Mouse (Mus musculus) forebrain, embryonic 13.5 days (tissue): ENCODE data around the gene Epb41l1. TPM values are rescaled to one million over a fixed set of nuclear protein-coding genes. Genes with fewer than 3 reads are reported as not detected.

ENCODE experiments used
- ATAC-seq: fragments of 200-750 bp; cut with Nextera tagmentation; 2 replicates; pipeline ENCODE4 v1.8.0; 2017
- H3K27ac ChIP-seq: fragments of 300-500 bp; sonication (generic); 2 replicates; pipeline ENCODE4 v1.5.1; 2015; ENCODE audit warnings: inconsistent platforms, mild to moderate bottlenecking, moderate library complexity
- H3K27me3 ChIP-seq: fragments of 300-500 bp; sonication (generic); 2 replicates; pipeline ENCODE4 v1.6.1; 2015; ENCODE audit warnings: mild to moderate bottlenecking, inconsistent platforms
- H3K36me3 ChIP-seq: fragments of 300-500 bp; sonication (generic); 2 replicates; pipeline ENCODE4 v1.6.1; 2015; ENCODE audit warnings: mild to moderate bottlenecking, inconsistent platforms; ENCODE audit not compliant: poor library complexity, severe bottlenecking
- H3K4me1 ChIP-seq: fragments of 300-500 bp; sonication (generic); 2 replicates; pipeline ENCODE4 v1.6.1; 2015; ENCODE audit warnings: inconsistent platforms
- H3K4me2 ChIP-seq: fragments of 300-500 bp; sonication (generic); 2 replicates; pipeline ENCODE4 v1.6.1; 2015; ENCODE audit warnings: inconsistent platforms, mild to moderate bottlenecking, moderate library complexity
- H3K4me3 ChIP-seq: fragments of 300-500 bp; sonication (generic); 2 replicates; pipeline ENCODE4 v1.5.1; 2015; ENCODE audit warnings: mild to moderate bottlenecking, inconsistent platforms
- H3K9ac ChIP-seq: fragments of 300-500 bp; sonication (generic); 2 replicates; pipeline ENCODE4 v1.6.1; 2015; ENCODE audit warnings: mild to moderate bottlenecking, inconsistent platforms
- H3K9me3 ChIP-seq: fragments of 300-500 bp; sonication (generic); replicated peaks from 2 replicates; pipeline ENCODE4 v1.6.1; 2016; ENCODE audit warnings: inconsistent platforms
- WGBS: fragments of 180-500 bp; shearing (Covaris S2); methylation state at CpG from one replicate; pipeline ENCODE4 v1.1.7; 2015; 5-methylcytosine and 5-hydroxymethylcytosine counted together
- polyA plus RNA-seq: library from polyadenylated mRNA; unstranded; fragments of >200 nt; fragmentation: Nextera tagmentation; extraction: Ambion mirVana; gene quantifications from 2 replicates; pipeline ENCODE4 v1.2.1, GENCODE M21; 2015

The Epb41l1 gene
- polyA plus RNA-seq, 1 experiment from 2014 or later = 5.3 TPM

GRCm38 (mm10) chr2:156479833-156480232 is 59.1 kb downstream of the Epb41l1 start:
- no peak overlapping the region for H3K4me3 ChIP-seq
- peaks cover 5% of the 10 kb centered on the region; the same call in 1 of the 2 replicates for H3K36me3 ChIP-seq
- H3K4me2 ChIP-seq = no peak overlapping the region
- H3K27me3 ChIP-seq = no peaks in the 10 kb centered on the region
- H3K9me3 ChIP-seq = no peaks in the 10 kb centered on the region
- WGBS = 65% methylated on average over 7 of the region's 7 CpGs
- H3K27ac ChIP-seq = no peak overlapping the region
- no peak for ATAC-seq
- peaks cover 25% of the 10 kb centered on the region for H3K4me1 ChIP-seq
- H3K9ac ChIP-seq = no peak overlapping the region

- ATAC-seq = no peak
- peaks cover 5% of the 10 kb centered on the region; the same call in 1 of the 2 replicates for H3K36me3 ChIP-seq
- H3K9ac ChIP-seq = no peak overlapping the region
- 78% methylated on average over 7 of the region's 7 CpGs for WGBS
- no peak overlapping the region for H3K4me2 ChIP-seq
- H3K4me3 ChIP-seq = no peak overlapping the region
- H3K27ac ChIP-seq = no peak overlapping the region
- no peaks in the 10 kb centered on the region for H3K9me3 ChIP-seq
- no peaks in the 10 kb centered on the region for H3K27me3 ChIP-seq
- H3K4me1 ChIP-seq = peaks cover 20% of the 10 kb centered on the region
Measured at GRCm38 (mm10) chr2:156480267-156480666, 59.6 kb downstream of the Epb41l1 start.

- peaks cover 7% of the 10 kb centered on the region; the same call in 1 of the 2 replicates for H3K4me1 ChIP-seq
- peaks cover 5% of the 10 kb centered on the region; the same call in 1 of the 2 replicates for H3K36me3 ChIP-seq
- ATAC-seq = no peak
Measured at GRCm38 (mm10) chr2:156482299-156482698, 61.6 kb downstream of the Epb41l1 start.

GRCm38 (mm10) chr2:156482764-156483163 is 62.1 kb downstream of the Epb41l1 start:
- H3K9me3 ChIP-seq = no peaks in the 10 kb centered on the region
- no peak overlapping the region for H3K27ac ChIP-seq
- H3K4me3 ChIP-seq = no peak overlapping the region
- no peak overlapping the region for H3K9ac ChIP-seq
- H3K27me3 ChIP-seq = no peaks in the 10 kb centered on the region
- H3K36me3 ChIP-seq = peaks cover 5% of the 10 kb centered on the region; the same call in 1 of the 2 replicates
- no peak overlapping the region for H3K4me2 ChIP-seq
- ATAC-seq = no peak
- 87% methylated on average over 3 of the region's 3 CpGs for WGBS
- peaks cover 7% of the 10 kb centered on the region; the same call in 1 of the 2 replicates for H3K4me1 ChIP-seq

More at GRCm38 (mm10) chr2:156482299-156482698, 61.6 kb downstream of the Epb41l1 start:
- H3K27me3 ChIP-seq = no peaks in the 10 kb centered on the region
- H3K9ac ChIP-seq = no peak overlapping the region
- WGBS = 29% methylated on average over 13 of the region's 13 CpGs
- no peak overlapping the region for H3K4me3 ChIP-seq
- no peak overlapping the region for H3K4me2 ChIP-seq
- H3K27ac ChIP-seq = no peak overlapping the region
- no peaks in the 10 kb centered on the region for H3K9me3 ChIP-seq

- ATAC-seq = no peak
- Histone ChIP-seq H3K27me3 (no peaks in the 10 kb centered on the region), H3K9ac (no peak overlapping the region), H3K4me2 (no peak overlapping the region), H3K4me3 (no peak overlapping the region), H3K27ac (no peak overlapping the region), H3K9me3 (no peaks in the 10 kb centered on the region), H3K4me1 (peaks cover 10% of the 10 kb centered on the region; the same call in 1 of the 2 replicates), H3K36me3 (peaks cover 5% of the 10 kb centered on the region; the same call in 1 of the 2 replicates)
- 87% methylated on average over 7 of the region's 7 CpGs for WGBS
Measured at GRCm38 (mm10) chr2:156483204-156483603, 62.5 kb downstream of the Epb41l1 start.

GRCm38 (mm10) chr2:156486086-156486751 is 65.5 kb downstream of the Epb41l1 start:
- 92% methylated on average over 12 of the region's 12 CpGs for WGBS
- Histone ChIP-seq H3K9me3 (no peaks in the 10 kb centered on the region), H3K36me3 (peaks cover 5% of the 10 kb centered on the region; the same call in 1 of the 2 replicates), H3K4me1 (0 out of 2 replicates have a peak, but pooled peaks cover 6% of the 10 kb centered on the region), H3K4me2 (no peak overlapping the region), H3K4me3 (no peak overlapping the region), H3K27me3 (no peaks in the 10 kb centered on the region), H3K9ac (no peak overlapping the region), H3K27ac (no peak overlapping the region)
- no peak for ATAC-seq

GRCm38 (mm10) chr2:156487589-156488160 is 67.0 kb downstream of the Epb41l1 start:
- Histone ChIP-seq H3K9me3 (no peaks in the 10 kb centered on the region), H3K27ac (no peak overlapping the region), H3K4me2 (no peak overlapping the region), H3K27me3 (no peaks in the 10 kb centered on the region), H3K4me1 (peaks cover 7% of the 10 kb centered on the region; the same call in 1 of the 2 replicates), H3K9ac (no peak overlapping the region), H3K4me3 (no peak overlapping the region), H3K36me3 (peaks cover 5% of the 10 kb centered on the region; the same call in 1 of the 2 replicates)
- WGBS = 72% methylated on average over 10 of the region's 10 CpGs
- ATAC-seq = no peak

GRCm38 (mm10) chr2:156488166-156488814 is 67.6 kb downstream of the Epb41l1 start:
- Histone ChIP-seq H3K4me1 (peaks cover 13% of the 10 kb centered on the region), H3K9me3 (no peaks in the 10 kb centered on the region), H3K4me2 (no peak overlapping the region), H3K9ac (no peak overlapping the region), H3K27me3 (no peaks in the 10 kb centered on the region), H3K36me3 (peaks cover 5% of the 10 kb centered on the region; the same call in 1 of the 2 replicates), H3K4me3 (no peak overlapping the region), H3K27ac (no peak overlapping the region)
- no peak for ATAC-seq
- 69% methylated on average over 8 of the region's 8 CpGs for WGBS

- Histone ChIP-seq H3K27ac (no peak overlapping the region), H3K4me3 (no peak overlapping the region), H3K9ac (no peak overlapping the region), H3K4me1 (peaks cover 21% of the 10 kb centered on the region), H3K4me2 (no peak overlapping the region), H3K27me3 (no peaks in the 10 kb centered on the region), H3K9me3 (no peaks in the 10 kb centered on the region), H3K36me3 (peaks cover 9% of the 10 kb centered on the region; the same call in 1 of the 2 replicates)
- WGBS = 74% methylated on average over 11 of the region's 11 CpGs
- no peak for ATAC-seq
Measured at GRCm38 (mm10) chr2:156490176-156490575, 69.5 kb downstream of the Epb41l1 start.

GRCm38 (mm10) chr2:156491796-156492195 is 71.1 kb downstream of the Epb41l1 start:
- no peak overlapping the region for H3K9ac ChIP-seq
- WGBS = 76% methylated on average over 5 of the region's 5 CpGs
- H3K4me1 ChIP-seq = peaks cover 21% of the 10 kb centered on the region

GRCm38 (mm10) chr2:156493766-156494165 is 73.1 kb downstream of the Epb41l1 start:
- no peak overlapping the region for H3K27ac ChIP-seq

More at GRCm38 (mm10) chr2:156491796-156492195, 71.1 kb downstream of the Epb41l1 start:
- Histone ChIP-seq H3K4me2 (no peak overlapping the region), H3K9me3 (no peaks in the 10 kb centered on the region), H3K27ac (no peak overlapping the region), H3K36me3 (peaks cover 24% of the 10 kb centered on the region), H3K4me3 (no peak overlapping the region), H3K27me3 (no peaks in the 10 kb centered on the region)
- no peak for ATAC-seq

GRCm38 (mm10) chr2:156494465-156494864 is 73.8 kb downstream of the Epb41l1 start:
- H3K4me3 ChIP-seq = no peak overlapping the region
- H3K4me2 ChIP-seq = no peak overlapping the region
- H3K27ac ChIP-seq = no peak overlapping the region
- H3K9me3 ChIP-seq = no peaks in the 10 kb centered on the region
- no peak for ATAC-seq
- no peaks in the 10 kb centered on the region for H3K27me3 ChIP-seq
- no peak overlapping the region for H3K9ac ChIP-seq
- peaks cover 28% of the 10 kb centered on the region for H3K36me3 ChIP-seq
- H3K4me1 ChIP-seq = peaks cover 18% of the 10 kb centered on the region
- WGBS = 85% methylated on average over 9 of the region's 9 CpGs

More at GRCm38 (mm10) chr2:156493766-156494165, 73.1 kb downstream of the Epb41l1 start:
- peaks cover 18% of the 10 kb centered on the region for H3K4me1 ChIP-seq
- no peak for ATAC-seq
- H3K9ac ChIP-seq = no peak overlapping the region
- WGBS = 42% methylated on average over 9 of the region's 9 CpGs
- no peak overlapping the region for H3K4me2 ChIP-seq
- H3K4me3 ChIP-seq = no peak overlapping the region
- peaks cover 24% of the 10 kb centered on the region for H3K36me3 ChIP-seq
- H3K27me3 ChIP-seq = no peaks in the 10 kb centered on the region
- no peaks in the 10 kb centered on the region for H3K9me3 ChIP-seq
